Mouse (Mus musculus) central nervous system, embryonic 11.5 days (tissue): ENCODE measurements around the gene Olfr204. TPM values are rescaled to one million over a fixed set of nuclear protein-coding genes. Genes with fewer than 3 reads are reported as not detected.

Source experiments
- polyA plus RNA-seq: library from polyadenylated mRNA; depleted of rRNA; stranded (reverse); fragments of >200 nt; gene quantifications from 2 replicates; pipeline ENCODE4 v1.2.3, GENCODE M21; 2012; rRNA removed

Olfr204 gene
- 0.01 TPM in 1 of 2 replicates, not detected in the other for polyA plus RNA-seq

GRCm38 (mm10) chr16:59318148-59318547 is at the start of gene Olfr204:
Gene Olfr204 (minus strand): TSS chr16:59318248.

GRCm38 (mm10) chr16:59363893-59364292 is 45.8 kb upstream of the Olfr204 start, which contains the start of gene Olfr209:
Gene Olfr209 (minus strand): TSS chr16:59363993.

GRCm38 (mm10) chr16:59349146-59349545 is 31.1 kb upstream of the Olfr204 start, which contains the start of gene Olfr206:
Gene Olfr206 (minus strand): TSS chr16:59349246.

GRCm38 (mm10) chr16:59331038-59331437 is 13.0 kb upstream of the Olfr204 start, which contains the start of gene Olfr205:
Gene Olfr205 (minus strand): TSS chr16:59331138.

GRCm38 (mm10) chr16:59298581-59298980 is 19.5 kb downstream of the Olfr204 start, which contains the start of gene Olfr203:
Gene Olfr203 (plus strand): TSS chr16:59298881.

GRCm38 (mm10) chr16:59286693-59287092 is 31.4 kb downstream of the Olfr204 start, which contains the start of gene Olfr202:
Gene Olfr202 (minus strand): TSS chr16:59286793.

GRCm38 (mm10) chr16:59272532-59272931 is 45.5 kb downstream of the Olfr204 start, which contains the start of gene Olfr201:
Gene Olfr201 (minus strand): TSS chr16:59272632.

Other genes with a start within 250 kb of the Olfr204 start
- not detected in 2 replicates for gene Olfr190, start 240.2 kb downstream of the Olfr204 start, polyA plus RNA-seq
- gene Olfr191, start 228.4 kb downstream of the Olfr204 start, polyA plus RNA-seq: not detected in 2 replicates
- not detected in 2 replicates for gene Olfr193, start 206.4 kb downstream of the Olfr204 start, polyA plus RNA-seq
- not detected in 2 replicates for gene Olfr194, start 197.2 kb downstream of the Olfr204 start, polyA plus RNA-seq
- not detected in 2 replicates for gene Olfr195, start 171.2 kb downstream of the Olfr204 start, polyA plus RNA-seq
- not detected in 2 replicates for gene Olfr196, start 147.8 kb downstream of the Olfr204 start, polyA plus RNA-seq
- gene Olfr198, start 114.7 kb downstream of the Olfr204 start, polyA plus RNA-seq: not detected in 2 replicates
- not detected in 2 replicates for gene Olfr199, start 98.5 kb downstream of the Olfr204 start, polyA plus RNA-seq
- gene Olfr201, start 45.6 kb downstream of the Olfr204 start, polyA plus RNA-seq: not detected in 2 replicates
- gene Olfr202, start 31.5 kb downstream of the Olfr204 start, polyA plus RNA-seq: not detected in 2 replicates
- gene Olfr203, start 19.4 kb downstream of the Olfr204 start, polyA plus RNA-seq: not detected in 2 replicates
- gene Olfr205, start 12.9 kb upstream of the Olfr204 start, polyA plus RNA-seq: not detected in 2 replicates
- gene Olfr206, start 31.0 kb upstream of the Olfr204 start, polyA plus RNA-seq: not detected in 2 replicates
- not detected in 2 replicates for gene Olfr209, start 45.7 kb upstream of the Olfr204 start, polyA plus RNA-seq
- gene Gabrr3, start 89.1 kb upstream of the Olfr204 start, polyA plus RNA-seq: 0.04 TPM in 2 replicates
- 13.4 and 15.4 TPM in 2 replicates for gene Riox2, start 153.5 kb upstream of the Olfr204 start, polyA plus RNA-seq